Mouse (Mus musculus) NIH3T3 (cell line): ENCODE data around the gene Cep41.

Source experiments
- DNase-seq: peaks from one replicate; pipeline ENCODE4 v3.0.0-alpha.2; 2012; ENCODE audit warnings: low read depth

The Cep41 gene

GRCm38 (mm10) chr6:30693350-30693991 lies at the start of gene Cep41:
Gene Cep41, minus strand, starts transcription at chr6:30693749.
- peak; percentile 99 for DNase-seq

- DNase-seq = peak; percentile 10
Measured at GRCm38 (mm10) chr6:30739177-30739747, 45.7 kb upstream of the Cep41 start.

DNA sequence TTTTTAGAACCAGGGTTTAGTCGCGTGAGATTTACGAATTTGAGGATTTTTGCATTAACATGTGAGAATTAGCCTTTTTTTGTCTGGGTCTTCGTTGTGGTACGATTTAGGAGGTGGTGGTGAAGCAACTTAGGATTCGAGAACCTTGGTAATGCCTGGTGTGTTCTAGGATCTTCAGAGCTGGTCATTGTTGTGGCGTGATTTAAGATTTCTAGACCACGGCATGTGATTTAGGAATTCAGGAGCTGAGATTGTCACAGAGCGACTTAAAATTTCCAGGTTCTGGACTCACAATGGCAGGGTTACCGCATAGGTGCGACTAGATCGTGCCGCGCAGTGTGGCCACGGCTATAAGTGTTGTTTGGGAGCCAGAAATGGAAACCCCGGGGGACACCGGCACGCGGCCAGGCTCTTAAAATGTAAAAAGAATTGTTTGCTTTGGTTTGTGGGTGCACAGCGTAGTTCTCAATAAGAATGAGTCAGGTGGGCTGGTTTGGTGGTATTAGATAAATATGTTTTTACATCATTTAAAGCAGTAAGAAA lies 45.0 kb upstream of the Cep41 start:
- DNase-seq = peak; percentile 10

DNA sequence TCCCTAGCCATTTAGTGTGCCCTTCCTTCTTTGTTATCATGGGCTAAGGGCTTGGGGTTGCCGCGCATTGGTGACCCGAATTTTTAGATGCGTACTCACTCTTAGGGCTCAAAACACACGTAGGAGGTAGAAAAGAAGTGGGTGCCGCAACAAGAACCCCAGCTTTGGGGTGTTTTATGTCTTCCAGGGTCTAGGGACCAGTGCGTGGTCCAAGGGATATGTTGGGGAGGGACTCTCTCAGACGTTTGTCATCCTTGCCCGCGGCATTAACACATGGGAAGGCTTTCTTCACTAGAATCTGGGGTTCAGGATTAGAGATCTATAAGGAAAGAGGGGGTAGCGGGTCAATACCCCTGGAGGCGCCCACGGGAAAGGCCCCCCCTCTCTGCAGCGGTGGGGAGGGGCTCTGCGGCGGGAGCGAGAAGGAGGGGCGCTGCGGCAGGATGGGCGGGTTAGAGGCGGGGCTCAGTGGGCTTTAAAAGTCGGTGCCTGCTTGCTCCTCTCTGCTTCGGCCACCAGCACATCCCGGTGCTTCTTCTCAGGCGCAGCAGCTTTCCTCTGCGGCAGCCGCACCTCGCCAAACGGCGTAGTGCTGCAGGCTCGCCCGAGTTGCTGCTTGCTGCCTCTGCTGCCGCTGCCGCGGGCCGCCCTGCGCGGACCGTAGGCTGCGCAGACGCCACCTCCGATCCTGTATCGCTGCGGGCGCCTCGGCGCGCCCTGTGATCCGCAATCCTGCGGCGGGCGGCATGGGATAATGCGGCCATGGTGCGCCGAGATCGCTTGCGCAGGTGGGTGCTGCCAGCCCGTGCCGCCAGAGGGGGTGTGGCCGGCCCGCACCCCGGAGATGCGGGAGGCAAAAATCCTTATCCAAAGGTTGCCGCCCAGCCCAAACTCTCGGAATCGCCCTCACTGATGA lies 44.3 kb upstream of the Cep41 start:
- DNase-seq = peak; percentile 31

DNA sequence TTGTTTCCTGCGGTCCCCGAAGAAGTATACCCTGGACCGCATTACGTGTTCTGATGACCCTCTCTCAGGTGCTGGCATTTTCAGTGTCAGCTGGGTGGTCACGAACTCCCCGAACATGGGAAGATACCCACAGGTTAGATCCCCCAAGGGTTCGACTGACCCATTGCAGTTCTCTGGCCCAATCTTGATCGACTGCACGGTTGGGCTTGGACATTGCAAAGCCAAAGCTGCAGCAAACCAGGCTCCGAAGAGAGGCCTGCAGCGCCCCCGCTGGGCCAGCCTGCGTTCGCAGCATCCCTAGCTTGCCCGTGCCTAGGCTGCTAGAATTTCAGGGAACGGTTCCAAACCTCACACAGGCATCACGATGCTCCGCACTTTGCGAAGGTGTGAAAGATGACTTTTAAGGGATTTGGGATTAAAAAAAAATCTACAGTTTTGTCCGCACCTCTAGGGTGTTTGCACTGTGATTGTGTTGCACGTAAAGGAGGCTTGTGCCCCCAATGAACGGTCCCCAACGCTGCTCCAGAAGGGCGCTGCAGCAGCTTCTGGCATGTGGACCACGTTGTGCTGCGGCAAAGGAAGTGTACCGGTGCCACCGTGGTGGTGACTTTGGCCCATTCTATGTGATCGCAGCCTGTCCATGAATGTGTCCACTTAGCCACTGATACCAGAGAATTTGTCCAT lies 43.5 kb upstream of the Cep41 start:
- peak; percentile 37 for DNase-seq

GRCm38 (mm10) chr6:30736372-30736762 lies 42.8 kb upstream of the Cep41 start:
- DNase-seq = no peak

- DNase-seq = no peak
Measured at GRCm38 (mm10) chr6:30735728-30736371, 42.3 kb upstream of the Cep41 start.

GRCm38 (mm10) chr6:30734988-30735727 lies 41.6 kb upstream of the Cep41 start:
- no peak for DNase-seq

- DNase-seq = no peak
Measured at GRCm38 (mm10) chr6:30734465-30734864, 40.9 kb upstream of the Cep41 start.

GRCm38 (mm10) chr6:30732571-30733130 lies 39.1 kb upstream of the Cep41 start:
- no peak for DNase-seq

DNA sequence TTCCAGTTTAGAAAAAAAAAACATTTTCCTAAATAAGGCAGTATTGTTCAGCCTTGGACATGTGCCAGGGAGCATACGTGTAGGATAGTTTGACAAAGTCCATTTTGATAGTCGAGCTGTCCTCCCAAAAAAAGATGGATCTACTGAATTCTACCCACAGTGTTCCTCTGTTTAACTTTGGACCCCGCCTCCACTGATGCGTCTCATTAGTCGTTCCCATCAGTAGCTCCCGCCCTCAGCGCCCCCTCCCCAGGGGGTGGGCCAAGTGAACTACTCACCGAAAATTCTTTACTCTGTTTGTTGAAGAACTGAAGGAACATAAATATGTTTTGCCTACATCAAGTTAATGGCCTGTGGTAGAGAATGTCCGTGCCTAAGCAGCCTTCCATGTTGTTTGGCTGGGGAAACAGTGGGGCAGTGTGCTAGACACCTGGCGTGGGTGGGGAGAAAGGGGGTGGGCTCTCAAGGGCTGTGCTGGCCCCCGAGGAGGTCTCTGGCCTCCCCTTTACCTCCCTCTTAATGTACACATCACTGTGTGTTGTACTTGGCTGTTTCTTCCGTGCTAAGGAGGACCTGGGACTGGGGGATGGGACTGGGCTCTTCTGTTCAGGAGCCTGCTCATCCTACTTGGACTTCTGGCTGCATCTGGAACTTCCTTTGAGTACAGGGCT lies 36.9 kb upstream of the Cep41 start:
- DNase-seq = peak; percentile 56

DNA sequence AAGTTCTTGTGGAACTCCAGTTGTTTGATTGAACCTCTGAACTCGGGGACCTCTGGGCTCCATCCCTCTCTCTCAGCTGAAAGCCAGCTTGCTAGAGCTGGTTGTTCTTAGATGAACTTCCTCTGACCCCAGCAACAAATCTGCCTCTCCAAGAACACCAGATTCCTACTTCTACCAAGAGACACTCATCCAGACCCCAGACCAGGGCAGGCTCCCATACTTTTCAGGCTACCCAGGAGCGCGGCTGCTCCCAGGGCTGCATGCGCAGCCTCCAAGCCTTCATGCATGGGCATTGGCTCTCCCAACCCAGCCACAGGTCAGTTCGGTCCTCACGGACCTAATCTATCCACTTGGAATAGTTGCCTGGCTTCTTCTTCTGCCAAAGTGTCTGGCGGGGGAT lies 29.8 kb upstream of the Cep41 start, which contains the start of gene Mest:
TSS of gene Mest (plus strand) at position 217 of the 400 bp plus-strand sequence.
- no peak for DNase-seq

DNA sequence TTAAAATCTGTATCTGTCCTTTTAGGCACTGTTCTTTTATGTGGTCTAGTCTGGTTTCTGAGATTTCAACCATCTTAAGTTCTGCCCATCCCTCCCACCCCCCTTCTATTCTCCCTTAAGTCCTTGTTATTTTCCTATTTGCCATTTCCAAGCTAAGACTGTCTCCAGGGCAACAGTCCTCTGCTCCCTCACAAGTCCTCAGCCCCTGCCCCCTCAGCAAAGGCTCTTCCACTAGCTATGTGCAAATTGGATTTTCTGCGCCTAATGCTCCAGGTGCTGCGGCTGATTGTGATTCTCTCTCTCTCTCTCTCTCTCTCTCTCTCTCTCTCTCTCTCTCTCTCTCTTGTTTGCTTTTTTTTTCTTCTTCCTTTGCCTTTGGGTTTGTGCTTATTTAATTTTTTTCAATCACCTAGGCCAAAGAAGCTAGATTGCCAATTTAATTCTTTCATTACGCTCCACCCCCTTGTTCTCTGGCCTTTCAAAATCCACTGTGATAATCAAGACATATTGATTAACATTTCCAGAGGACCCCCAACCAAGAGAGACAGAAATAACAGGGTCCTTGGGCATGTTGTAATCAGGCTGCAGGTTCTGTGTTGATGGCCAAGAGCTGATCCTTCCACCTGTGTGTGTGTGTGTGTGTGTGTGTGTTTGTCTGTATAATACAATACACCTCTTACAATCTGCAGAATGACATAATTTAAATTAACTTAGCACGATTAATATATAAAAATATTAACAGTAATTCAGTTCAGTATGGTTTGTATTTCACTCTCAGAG lies 29.0 kb upstream of the Cep41 start:
- no peak for DNase-seq

DNA sequence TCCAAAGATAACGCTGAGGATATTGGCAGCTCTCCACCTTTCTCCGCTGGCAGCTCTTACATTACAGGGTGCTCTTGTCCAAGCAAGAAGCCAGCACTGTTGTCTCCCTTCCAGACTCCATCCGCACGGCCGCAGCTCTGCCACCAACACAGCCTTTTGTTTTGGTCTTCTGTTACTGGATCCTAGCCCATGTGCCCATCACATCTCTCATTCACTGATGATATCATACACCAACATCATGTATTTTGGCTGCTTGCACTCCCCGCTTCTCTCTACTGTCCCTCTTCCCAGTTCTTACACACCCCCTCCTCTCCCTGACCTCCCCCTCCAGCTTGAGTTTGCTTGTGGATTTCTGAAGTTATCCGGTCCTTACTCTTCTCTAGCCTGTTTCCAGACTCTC lies 23.2 kb upstream of the Cep41 start:
- DNase-seq = no peak

DNA sequence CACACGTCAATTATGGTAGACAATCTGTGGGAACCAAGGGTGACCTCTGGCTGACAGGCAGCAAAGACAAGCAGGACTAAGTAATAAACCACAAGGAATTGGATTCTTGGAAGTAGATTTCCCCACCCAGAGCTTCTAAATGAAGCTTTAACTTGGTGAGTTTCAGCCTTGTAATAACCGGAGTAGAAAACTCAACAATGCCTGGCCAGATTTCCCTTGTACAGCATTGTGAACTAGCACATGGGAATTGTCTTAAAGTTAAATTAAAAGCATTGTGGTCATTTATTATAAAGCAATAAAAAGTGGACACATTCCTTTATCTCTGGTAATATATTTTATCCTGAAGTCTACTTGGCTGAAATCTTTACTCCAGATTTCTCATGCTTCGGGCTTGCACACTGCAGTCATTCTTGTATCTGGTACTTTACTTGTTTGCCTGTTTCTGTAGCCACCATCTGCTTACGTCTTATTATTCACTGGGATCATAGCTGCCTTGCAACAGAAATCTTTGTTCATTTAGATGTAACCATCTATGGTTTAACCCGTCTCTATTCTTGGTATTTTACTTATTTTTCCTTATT lies 21.4 kb upstream of the Cep41 start:
- DNase-seq = no peak

DNA sequence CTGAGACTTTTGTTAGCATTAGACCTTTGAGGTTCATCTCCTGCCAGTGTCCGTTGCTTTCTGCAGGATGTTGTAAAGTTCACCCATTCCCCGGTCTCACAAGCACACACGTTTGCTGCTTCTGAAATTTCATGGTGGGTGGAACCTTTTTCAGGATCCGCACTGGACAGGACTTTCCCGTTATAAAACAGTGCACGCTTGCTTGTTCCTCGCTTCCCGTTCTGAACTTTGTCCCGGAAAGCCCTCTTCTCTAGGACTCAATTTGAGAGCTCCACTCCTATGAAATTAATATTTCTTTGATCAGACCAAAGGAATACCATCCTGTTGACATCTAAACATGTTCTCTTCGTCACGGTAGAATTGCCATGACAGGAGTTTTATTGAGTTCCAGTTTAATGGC lies 20.3 kb upstream of the Cep41 start:
- DNase-seq = no peak

- no peak for DNase-seq
Measured at GRCm38 (mm10) chr6:30713455-30713854, 19.9 kb upstream of the Cep41 start.

GRCm38 (mm10) chr6:30712484-30712883 lies 18.9 kb upstream of the Cep41 start:
- DNase-seq = no peak

DNA sequence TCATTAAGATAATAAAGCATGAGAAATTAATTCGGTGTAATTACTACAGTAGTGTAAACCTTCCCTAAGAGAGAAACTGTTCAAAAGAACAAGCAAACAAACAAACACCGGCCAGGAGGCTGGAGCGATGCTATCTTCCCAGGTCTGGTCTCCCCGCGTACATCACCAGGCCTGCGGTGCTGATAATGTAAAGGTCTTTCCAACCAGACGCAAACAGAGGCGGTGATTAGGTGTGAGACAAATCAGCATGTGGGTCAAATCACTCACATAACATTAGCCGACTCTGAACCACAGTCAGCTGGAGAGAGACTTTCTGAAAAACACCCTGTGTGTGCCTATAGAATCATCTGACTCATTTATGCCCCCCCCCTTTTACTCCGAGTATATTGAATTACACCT lies 17.8 kb upstream of the Cep41 start:
- no peak for DNase-seq
